Mouse (Mus musculus) limb, embryonic 12.5 days (tissue): ENCODE results near the gene St3gal3. TPM values are rescaled to one million over a fixed set of nuclear protein-coding genes. Genes with fewer than 3 reads are reported as not detected.

Source experiments
- ATAC-seq: fragments of 200-750 bp; cut with Nextera tagmentation; 2 replicates; pipeline ENCODE4 v1.8.0; 2017; ENCODE audit warnings: low read depth, moderate TSS enrichment; ENCODE audit not compliant: insufficient number of reproducible peaks, insufficient read depth, low FRiP score, low TSS enrichment
- H3K27ac ChIP-seq: fragments of 300-500 bp; sonication (generic); 2 replicates; pipeline ENCODE4 v1.5.1; 2016; ENCODE audit warnings: mild to moderate bottlenecking, moderate library complexity
- H3K27me3 ChIP-seq: fragments of 300-500 bp; sonication (generic); 2 replicates; pipeline ENCODE4 v1.6.1; 2016; ENCODE audit warnings: mild to moderate bottlenecking, moderate library complexity
- H3K36me3 ChIP-seq: fragments of 300-500 bp; sonication (generic); 2 replicates; pipeline ENCODE4 v1.6.1; 2016; ENCODE audit warnings: mild to moderate bottlenecking, moderate library complexity
- H3K4me1 ChIP-seq: fragments of 300-500 bp; sonication (generic); replicated peaks from 2 replicates; pipeline ENCODE4 v1.6.1; 2016
- H3K4me2 ChIP-seq: fragments of 300-500 bp; sonication (generic); 2 replicates; pipeline ENCODE4 v1.6.1; 2016; ENCODE audit warnings: mild to moderate bottlenecking, moderate library complexity
- H3K4me3 ChIP-seq: fragments of 300-500 bp; sonication (generic); replicated peaks from 2 replicates; pipeline ENCODE4 v1.5.1; 2016; ENCODE audit warnings: mild to moderate bottlenecking
- H3K9ac ChIP-seq: fragments of 300-500 bp; sonication (generic); replicated peaks from 2 replicates; pipeline ENCODE4 v1.6.1; 2016; ENCODE audit warnings: mild to moderate bottlenecking, moderate library complexity
- H3K9me3 ChIP-seq: fragments of 300-500 bp; sonication (generic); 2 replicates; pipeline ENCODE4 v1.6.1; 2016; ENCODE audit warnings: mild to moderate bottlenecking, moderate library complexity
- WGBS: fragments of 180-500 bp; shearing (Covaris S2); methylation state at CpG from one replicate; pipeline ENCODE4 v1.1.7; 2016; 5-methylcytosine and 5-hydroxymethylcytosine counted together
- polyA plus RNA-seq: library from polyadenylated mRNA; unstranded; fragments of >200 nt; fragmentation: Nextera tagmentation; extraction: Ambion mirVana; gene quantifications from 2 replicates; pipeline ENCODE4 v1.2.1, GENCODE M21; 2016

St3gal3 gene
- polyA plus RNA-seq, 1 experiment from 2014 or later: 12.1 TPM

DNA sequence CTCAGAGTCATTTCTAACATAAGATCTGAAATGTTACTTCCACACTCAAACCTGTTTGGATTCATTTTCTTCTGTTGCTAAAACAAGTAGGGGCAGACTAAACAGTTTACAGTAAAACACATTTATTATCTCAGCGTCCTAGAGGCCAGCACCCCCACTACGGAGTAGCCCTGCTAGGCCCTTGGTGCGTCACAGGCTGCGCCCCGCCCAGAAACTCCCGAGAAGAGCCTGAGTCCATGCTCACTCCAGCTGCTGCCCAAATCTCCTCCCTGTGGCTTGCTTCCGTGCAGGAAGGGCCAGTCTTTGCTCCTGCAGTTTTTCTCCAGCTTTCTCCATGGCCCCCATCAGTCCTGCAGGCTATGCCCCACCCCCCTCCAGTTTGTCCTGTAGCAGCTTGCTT lies 25.9 kb downstream of the St3gal3 start:
- 68% methylated on average over 7 of the region's 7 CpGs for WGBS
- Histone ChIP-seq H3K9ac (0 out of 2 replicates have a peak overlapping the region, but pooled peaks have one; percentile 2), H3K9me3 (peaks cover 5% of the 10 kb centered on the region; the same call in 1 of the 2 replicates), H3K4me2 (no peak overlapping the region), H3K4me1 (no peaks in the 10 kb centered on the region; the same call in 1 of the 2 replicates), H3K4me3 (no peak overlapping the region), H3K36me3 (peaks cover 23% of the 10 kb centered on the region), H3K27me3 (no peaks in the 10 kb centered on the region), H3K27ac (no peak overlapping the region)
- ATAC-seq: no peak

GRCm38 (mm10) chr4:118105256-118106053 lies 29.3 kb downstream of the St3gal3 start:
- Histone ChIP-seq H3K27ac (no peak overlapping the region), H3K9me3 (peaks cover 5% of the 10 kb centered on the region; the same call in 1 of the 2 replicates), H3K36me3 (peaks cover 16% of the 10 kb centered on the region; the same call in 1 of the 2 replicates), H3K4me1 (no peaks in the 10 kb centered on the region; the same call in 1 of the 2 replicates), H3K27me3 (no peaks in the 10 kb centered on the region), H3K9ac (no peak overlapping the region), H3K4me2 (no peak overlapping the region), H3K4me3 (no peak overlapping the region)
- 90% methylated on average over 3 of the region's 3 CpGs for WGBS
- ATAC-seq: no peak

- Histone ChIP-seq H3K4me3 (no peak overlapping the region), H3K36me3 (peaks cover 16% of the 10 kb centered on the region; the same call in 1 of the 2 replicates), H3K9me3 (peaks cover 5% of the 10 kb centered on the region; the same call in 1 of the 2 replicates), H3K9ac (no peak overlapping the region), H3K27ac (no peak overlapping the region), H3K4me1 (no peaks in the 10 kb centered on the region), H3K27me3 (no peaks in the 10 kb centered on the region), H3K4me2 (no peak overlapping the region)
- WGBS: 83% methylated on average over 8 of the region's 8 CpGs
- no peak for ATAC-seq
Measured at GRCm38 (mm10) chr4:118103280-118103830, 31.4 kb downstream of the St3gal3 start.

- Histone ChIP-seq H3K4me2 (no peak overlapping the region), H3K9ac (no peak overlapping the region), H3K27me3 (no peaks in the 10 kb centered on the region), H3K4me3 (no peak overlapping the region), H3K27ac (no peak overlapping the region), H3K9me3 (no peaks in the 10 kb centered on the region), H3K36me3 (peaks cover 7% of the 10 kb centered on the region; the same call in 1 of the 2 replicates), H3K4me1 (no peaks in the 10 kb centered on the region)
- ATAC-seq: no peak
- 91% methylated on average over 6 of the region's 6 CpGs for WGBS
Measured at GRCm38 (mm10) chr4:118101497-118101896, 33.2 kb downstream of the St3gal3 start.

GRCm38 (mm10) chr4:118099637-118100364 lies 34.9 kb downstream of the St3gal3 start:
- H3K4me1 ChIP-seq: no peaks in the 10 kb centered on the region
- no peak overlapping the region for H3K4me2 ChIP-seq
- H3K27me3 ChIP-seq: no peaks in the 10 kb centered on the region
- H3K36me3 ChIP-seq: peaks cover 5% of the 10 kb centered on the region; the same call in 1 of the 2 replicates
- H3K4me3 ChIP-seq: no peak overlapping the region
- WGBS: 89% methylated on average over 8 of the region's 8 CpGs
- no peak for ATAC-seq
- H3K9ac ChIP-seq: no peak overlapping the region
- H3K27ac ChIP-seq: no peak overlapping the region
- no peaks in the 10 kb centered on the region for H3K9me3 ChIP-seq

- 94% methylated on average over 6 of the region's 6 CpGs for WGBS
- Histone ChIP-seq H3K9ac (no peak overlapping the region), H3K27me3 (no peaks in the 10 kb centered on the region), H3K9me3 (no peaks in the 10 kb centered on the region), H3K36me3 (no peaks in the 10 kb centered on the region), H3K4me1 (no peaks in the 10 kb centered on the region), H3K27ac (no peak overlapping the region), H3K4me3 (no peak overlapping the region), H3K4me2 (no peak overlapping the region)
- ATAC-seq: no peak
Measured at GRCm38 (mm10) chr4:118098571-118098970, 36.1 kb downstream of the St3gal3 start.

DNA sequence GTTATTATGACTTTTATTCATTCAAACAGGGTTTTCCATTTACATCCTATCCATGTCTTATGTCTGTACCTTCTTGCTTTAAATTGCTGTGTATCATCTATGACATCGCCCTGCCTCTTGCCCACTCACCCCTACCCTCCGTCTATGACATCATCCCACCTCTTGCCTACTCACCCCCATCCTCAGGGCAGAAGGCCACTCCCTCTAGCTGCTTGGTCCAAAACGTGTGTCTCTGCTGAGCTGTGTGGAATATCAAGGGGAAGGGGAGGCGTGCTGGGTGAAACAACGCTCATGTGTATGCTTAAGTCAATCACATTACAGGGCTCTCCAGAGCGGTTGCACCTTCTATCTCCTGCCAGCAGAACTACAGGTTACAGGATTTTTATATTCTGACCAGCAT lies 38.6 kb downstream of the St3gal3 start:
- no peaks in the 10 kb centered on the region for H3K27me3 ChIP-seq

DNA sequence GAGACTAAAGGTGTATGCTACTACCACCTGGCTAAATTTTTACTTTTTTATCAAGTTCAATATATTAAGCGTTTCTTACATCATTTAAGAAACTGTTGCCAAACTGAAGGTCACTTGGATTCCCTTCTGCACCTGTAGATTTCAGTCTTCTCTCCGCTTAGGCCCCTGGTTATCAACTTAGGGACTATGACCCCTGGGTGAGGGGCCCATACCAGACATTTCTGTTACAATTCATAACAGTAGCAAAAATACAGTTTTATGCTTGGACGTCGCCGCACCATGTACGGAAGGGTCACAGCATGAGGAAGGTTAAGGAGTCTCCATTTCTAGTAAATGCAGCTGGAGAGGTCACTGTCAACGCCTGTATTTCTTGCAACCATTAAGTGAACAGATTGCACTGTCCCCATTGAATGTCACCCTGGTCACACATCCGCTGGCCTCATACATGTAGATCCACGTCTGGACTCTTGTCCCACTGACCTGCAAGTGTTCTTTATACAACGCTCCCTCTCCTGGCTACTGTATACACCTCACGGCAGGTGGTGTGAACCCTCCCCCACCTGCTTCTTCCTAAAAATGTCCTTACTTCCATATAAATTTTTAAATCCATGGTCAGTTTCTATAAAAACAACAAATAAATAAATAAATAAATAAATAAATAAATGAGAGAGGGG lies 41.8 kb downstream of the St3gal3 start:
- WGBS: 95% methylated on average over 11 of the region's 11 CpGs
- no peak overlapping the region for H3K4me2 ChIP-seq
- no peak for ATAC-seq
- no peaks in the 10 kb centered on the region for H3K36me3 ChIP-seq
- H3K4me3 ChIP-seq: no peak overlapping the region
- H3K4me1 ChIP-seq: peaks cover 2% of the 10 kb centered on the region; the same call in 1 of the 2 replicates
- no peaks in the 10 kb centered on the region for H3K27me3 ChIP-seq
- no peak overlapping the region for H3K9ac ChIP-seq
- H3K27ac ChIP-seq: no peak overlapping the region
- H3K9me3 ChIP-seq: no peaks in the 10 kb centered on the region

More for the DNA sequence above, 38.6 kb downstream of the St3gal3 start:
- no peak for ATAC-seq
- Histone ChIP-seq H3K9ac (no peak overlapping the region), H3K27ac (no peak overlapping the region), H3K9me3 (no peaks in the 10 kb centered on the region), H3K4me1 (no peaks in the 10 kb centered on the region), H3K4me3 (no peak overlapping the region), H3K4me2 (no peak overlapping the region), H3K36me3 (no peaks in the 10 kb centered on the region)
- 80% methylated on average over 6 of the region's 6 CpGs for WGBS

DNA sequence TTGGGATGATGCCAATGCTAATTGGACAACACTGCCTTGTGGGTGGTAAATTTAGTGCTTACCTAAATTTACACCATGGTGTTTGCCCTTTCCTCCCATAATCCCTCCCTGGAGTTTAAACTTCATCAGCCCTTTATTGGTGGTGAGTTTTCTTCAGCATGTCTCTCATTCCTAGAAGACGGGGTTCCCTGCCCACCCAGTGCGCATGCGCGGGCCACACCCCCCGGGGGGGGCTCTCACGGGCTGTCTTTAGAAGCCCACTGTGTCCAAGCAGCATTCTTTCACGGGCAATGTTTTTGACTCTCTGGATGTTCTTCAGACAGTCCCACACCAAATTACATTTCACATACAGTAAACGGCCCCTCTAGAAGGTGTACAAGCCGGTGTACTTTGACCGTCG lies 44.3 kb downstream of the St3gal3 start:
- no peak overlapping the region for H3K4me3 ChIP-seq
- ATAC-seq: no peak
- H3K27me3 ChIP-seq: no peaks in the 10 kb centered on the region
- no peak overlapping the region for H3K9ac ChIP-seq
- H3K27ac ChIP-seq: no peak overlapping the region
- 88% methylated on average over 11 of the region's 11 CpGs for WGBS
- no peaks in the 10 kb centered on the region for H3K36me3 ChIP-seq
- peaks cover 2% of the 10 kb centered on the region; the same call in 1 of the 2 replicates for H3K4me1 ChIP-seq
- no peak overlapping the region for H3K4me2 ChIP-seq
- H3K9me3 ChIP-seq: no peaks in the 10 kb centered on the region

DNA sequence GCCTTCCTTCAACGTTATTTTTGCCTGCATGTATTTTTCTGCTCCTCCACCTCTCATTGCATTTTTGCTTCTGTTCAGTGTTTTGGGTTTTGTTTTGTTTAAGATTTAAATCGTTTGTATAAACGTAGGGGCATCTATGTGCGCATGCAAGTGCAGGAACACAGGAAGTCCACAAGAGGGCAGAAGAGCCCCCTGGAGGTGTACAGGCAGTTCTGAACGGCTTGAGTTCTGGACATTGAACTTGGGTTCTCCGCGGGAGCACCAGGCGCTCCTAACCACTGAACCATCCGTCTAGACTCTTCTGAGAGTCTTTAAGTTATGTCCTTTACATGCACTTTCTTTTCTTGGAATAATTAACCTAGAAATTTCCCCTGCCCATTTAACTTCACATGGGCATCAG lies 44.8 kb downstream of the St3gal3 start:
- Histone ChIP-seq H3K4me2 (no peak overlapping the region), H3K9me3 (no peaks in the 10 kb centered on the region), H3K4me1 (peaks cover 2% of the 10 kb centered on the region; the same call in 1 of the 2 replicates), H3K27ac (no peak overlapping the region), H3K27me3 (no peaks in the 10 kb centered on the region), H3K4me3 (no peak overlapping the region), H3K9ac (no peak overlapping the region), H3K36me3 (no peaks in the 10 kb centered on the region)
- no peak for ATAC-seq
- 54% methylated on average over 9 of the region's 9 CpGs for WGBS

- Histone ChIP-seq H3K36me3 (no peaks in the 10 kb centered on the region), H3K4me3 (no peak overlapping the region), H3K4me2 (no peak overlapping the region), H3K4me1 (peaks cover 2% of the 10 kb centered on the region; the same call in 1 of the 2 replicates), H3K9ac (no peak overlapping the region), H3K9me3 (no peaks in the 10 kb centered on the region), H3K27me3 (no peaks in the 10 kb centered on the region), H3K27ac (no peak overlapping the region)
- WGBS: 82% methylated on average over 2 of the region's 2 CpGs
- no peak for ATAC-seq
Measured at GRCm38 (mm10) chr4:118088771-118089170, 45.9 kb downstream of the St3gal3 start.
